Mouse (Mus musculus) small intestine, adult 2 months (tissue): ENCODE measurements around the gene Fam168a.

Experiments
- CTCF ChIP-seq: fragments of 200-500 bp; IDR thresholded peaks from 2 replicates; pipeline ENCODE4 v1.5.1; 2012; ENCODE audit warnings: low read depth, mild to moderate bottlenecking, control low read depth, inconsistent platforms, low read length, moderate library complexity, mixed read lengths; ENCODE audit not compliant: insufficient replicate concordance, insufficient read length; ENCODE audit errors: extremely low read depth
- POLR2A ChIP-seq: fragments of 200-500 bp; IDR thresholded peaks from 2 replicates; pipeline ENCODE4 v1.6.1; 2012; ENCODE audit warnings: low read depth, mild to moderate bottlenecking, control low read depth, inconsistent platforms, low read length, moderate library complexity

DNA sequence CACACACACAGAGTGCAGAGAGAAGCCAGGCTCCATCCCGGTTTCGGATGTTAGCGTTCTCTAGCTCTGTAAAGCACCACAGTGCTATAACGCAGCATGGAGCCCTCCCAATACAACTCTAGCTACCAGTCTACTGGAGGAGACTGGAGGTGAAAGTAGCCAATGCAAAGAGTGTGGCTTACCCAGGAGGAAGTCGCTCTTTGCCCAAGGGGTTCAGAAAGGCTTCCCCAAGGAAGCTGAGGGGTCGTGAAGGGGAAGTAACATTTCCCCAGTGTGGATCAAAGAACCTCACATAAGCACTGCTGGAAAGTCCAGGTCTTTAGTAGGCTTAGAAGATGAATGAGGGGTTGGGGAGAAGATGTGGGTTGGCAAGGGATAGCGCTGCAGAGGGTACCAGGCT is 45.2 kb upstream of the Fam168a start:
- no peak for TF ChIP-seq CTCF
- TF ChIP-seq POLR2A: no peak
